Mouse (Mus musculus): ENCODE results near the gene Myoz1.

GRCm38 (mm10) chr14:20615075-20615474, 41.3 kb downstream of the Myoz1 start:
- TF ChIP-seq CTCF (IDR thresholded peaks at IDR 0.05; ENCODE audit: control insufficient read depth, insufficient read depth, insufficient read length) (no peak), MAX (IDR thresholded peaks at IDR 0.05) (no peak), USF1 (IDR thresholded peaks at IDR 0.05; ENCODE audit: low read depth) (no peak)

Measured in C2C12 (cell line).